Mouse (Mus musculus): ENCODE measurements around the gene Rprml.

DNA sequence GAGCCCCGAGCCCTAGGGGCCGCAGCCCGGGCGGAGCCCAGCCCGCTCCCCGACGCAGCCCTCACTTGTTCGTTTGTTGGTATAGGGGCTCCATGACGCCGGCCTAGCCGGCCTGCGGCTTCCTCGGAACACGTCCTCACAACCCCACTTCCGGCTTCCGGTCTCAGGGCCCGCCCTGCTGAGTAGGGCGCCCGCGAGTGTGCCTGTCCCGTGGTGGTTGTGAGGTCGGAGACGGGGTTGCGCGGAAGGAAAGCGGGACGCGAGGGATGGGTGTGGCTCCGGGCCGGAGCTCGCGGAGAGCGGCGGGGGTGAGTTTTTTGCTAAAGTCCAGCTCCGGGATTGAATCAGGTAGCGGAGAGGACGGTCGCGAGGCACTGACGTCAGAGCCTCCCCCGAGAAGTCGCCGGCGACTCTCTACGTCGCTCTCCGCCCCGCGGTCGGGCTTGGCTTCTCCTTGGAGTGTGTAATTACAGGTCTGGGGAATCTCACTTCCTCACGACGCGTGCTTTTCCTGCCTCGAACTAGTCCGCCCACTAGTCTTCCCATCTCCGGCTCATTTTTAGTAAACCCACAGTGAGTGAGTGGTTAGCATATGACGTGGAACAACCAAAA lies 48.3 kb downstream of the Rprml start, which contains the start of gene Gosr2:
- TF ChIP-seq CTCF (IDR thresholded peaks at IDR 0.05), result no peak; the same call in 1 of the 2 replicates
- TF ChIP-seq EP300 (IDR thresholded peaks at IDR 0.05), result peak; percentile 79
